Mouse (Mus musculus) liver, embryonic 14.5 days (tissue): ENCODE data around the gene Trpv5. TPM values are rescaled to one million over a fixed set of nuclear protein-coding genes. Genes with fewer than 3 reads are reported as not detected.

Source experiments
- ATAC-seq: fragments of 200-750 bp; cut with Nextera tagmentation; 2 replicates; pipeline ENCODE4 v1.8.0; 2017; ENCODE audit warnings: moderate number of reproducible peaks, mild to moderate bottlenecking, moderate library complexity; ENCODE audit not compliant: insufficient read depth
- DNase-seq, 3 experiments: peaks; one replicate each; pipeline ENCODE4 v3.0.0-alpha.2; 2012 to 2013; ENCODE audit warnings: low read depth in 3 of 3, low spot score in 3 of 3
- H3K27ac ChIP-seq: fragments of 300-500 bp; sonication (generic); 2 replicates; pipeline ENCODE4 v1.5.1; 2014; ENCODE audit warnings: moderate library complexity, mild to moderate bottlenecking, control low read depth, inconsistent platforms
- H3K27me3 ChIP-seq: fragments of 300-500 bp; sonication (generic); 2 replicates; pipeline ENCODE4 v1.6.1; 2014; ENCODE audit warnings: mild to moderate bottlenecking, low read length, moderate library complexity; ENCODE audit not compliant: control insufficient read depth, insufficient read depth
- H3K36me3 ChIP-seq: fragments of 300-500 bp; sonication (generic); replicated peaks from 2 replicates; pipeline ENCODE4 v1.6.1; 2014; ENCODE audit warnings: low read depth; ENCODE audit not compliant: control insufficient read depth, insufficient read depth
- H3K4me1 ChIP-seq, 2 experiments: fragments of 200-500 bp in 1 of 2; fragments of 300-500 bp in 1 of 2; sonication (generic) in 1 of 2; replicated peaks; 2 replicates each; pipeline ENCODE4 v1.6.1; 2012 to 2014; ENCODE audit warnings: antibody characterized with exemption in 1 of 2, inconsistent platforms in 1 of 2, low read length in 1 of 2; ENCODE audit not compliant: control insufficient read depth in 2 of 2, insufficient read depth in 2 of 2
- H3K4me2 ChIP-seq: fragments of 300-500 bp; sonication (generic); 2 replicates; pipeline ENCODE4 v1.6.1; 2014; ENCODE audit warnings: low read depth, mild to moderate bottlenecking, control low read depth, moderate library complexity
- H3K4me3 ChIP-seq, 2 experiments: fragments of 200-500 bp in 1 of 2; fragments of 300-500 bp in 1 of 2; sonication (generic) in 1 of 2; 2 replicates each; pipeline ENCODE4 v1.5.1; 2012 to 2014; ENCODE audit warnings: low read depth in 2 of 2, low read length in 2 of 2, mild to moderate bottlenecking in 2 of 2, control low read depth in 1 of 2, inconsistent platforms in 1 of 2, moderate library complexity in 1 of 2; ENCODE audit not compliant: insufficient read depth in 1 of 2
- H3K9ac ChIP-seq: fragments of 300-500 bp; sonication (generic); replicated peaks from 2 replicates; pipeline ENCODE4 v1.6.1; 2014; ENCODE audit warnings: mild to moderate bottlenecking, control low read depth, moderate library complexity
- H3K9me3 ChIP-seq: fragments of 300-500 bp; sonication (generic); 2 replicates; pipeline ENCODE4 v1.6.1; 2016; ENCODE audit warnings: low read length, mixed read lengths; ENCODE audit not compliant: control insufficient read depth
- CTCF ChIP-seq: IDR thresholded peaks from 2 replicates; pipeline ENCODE4 v1.5.1; 2016; ENCODE audit warnings: antibody characterized with exemption, low read depth, control low read depth
- EP300 ChIP-seq: IDR thresholded peaks from 2 replicates; pipeline ENCODE4 v1.6.1; 2016; ENCODE audit warnings: antibody characterized with exemption, low read depth
- WGBS: fragments of 180-500 bp; shearing (Covaris S2); extraction: QIAGEN DNeasy Blood & Tissue Kit; methylation state at CpG from one replicate; pipeline ENCODE4 v1.1.7; 2014; ENCODE audit not compliant: insufficient replicate concordance; 5-methylcytosine and 5-hydroxymethylcytosine counted together
- polyA plus RNA-seq, 2 experiments: library from polyadenylated mRNA; depleted of rRNA in 1 of 2; stranded (reverse) in 1 of 2; unstranded in 1 of 2; fragments of >200 nt; fragmentation: Nextera tagmentation in 1 of 2; extraction: Ambion mirVana in 1 of 2; gene quantifications; 2 replicates each; pipeline versions ENCODE4 v1.2.1 to v1.2.3; 2012 to 2014

The Trpv5 gene
- 0.27 and 0.31 TPM in 2 replicates for polyA plus RNA-seq (2012; rRNA removed)
- 0.05 and 0.11 TPM in 2 replicates for polyA plus RNA-seq (2014; fragmentation: Nextera tagmentation; extraction: Ambion mirVana)

- no peaks in the 10 kb centered on the region for H3K27me3 ChIP-seq
- no peak within 1 kb of the TSS for H3K27ac ChIP-seq
- WGBS, result 68% methylated on average over 1 of the region's 1 CpGs
- peaks cover 4 to 9% of the 10 kb centered on the region in 2 experiments; a peak in 3 of 4 replicates for H3K4me1 ChIP-seq
- H3K9me3 ChIP-seq, result no peaks in the 10 kb centered on the region
- TF ChIP-seq EP300, result no peak
- TF ChIP-seq CTCF, result no peak
- no peak within 1 kb of the TSS for H3K4me3 ChIP-seq
- DNase-seq, result no peak
- no peak within 1 kb of the TSS for H3K4me2 ChIP-seq
- ATAC-seq, result no peak
- H3K9ac ChIP-seq, result no peak within 1 kb of the TSS
- peaks cover 10% of the 10 kb centered on the region for H3K36me3 ChIP-seq
Measured at GRCm38 (mm10) chr6:41680669-41681068, at the start of gene Trpv5. Gene Trpv5 (minus strand): TSS chr6:41680769.

DNA sequence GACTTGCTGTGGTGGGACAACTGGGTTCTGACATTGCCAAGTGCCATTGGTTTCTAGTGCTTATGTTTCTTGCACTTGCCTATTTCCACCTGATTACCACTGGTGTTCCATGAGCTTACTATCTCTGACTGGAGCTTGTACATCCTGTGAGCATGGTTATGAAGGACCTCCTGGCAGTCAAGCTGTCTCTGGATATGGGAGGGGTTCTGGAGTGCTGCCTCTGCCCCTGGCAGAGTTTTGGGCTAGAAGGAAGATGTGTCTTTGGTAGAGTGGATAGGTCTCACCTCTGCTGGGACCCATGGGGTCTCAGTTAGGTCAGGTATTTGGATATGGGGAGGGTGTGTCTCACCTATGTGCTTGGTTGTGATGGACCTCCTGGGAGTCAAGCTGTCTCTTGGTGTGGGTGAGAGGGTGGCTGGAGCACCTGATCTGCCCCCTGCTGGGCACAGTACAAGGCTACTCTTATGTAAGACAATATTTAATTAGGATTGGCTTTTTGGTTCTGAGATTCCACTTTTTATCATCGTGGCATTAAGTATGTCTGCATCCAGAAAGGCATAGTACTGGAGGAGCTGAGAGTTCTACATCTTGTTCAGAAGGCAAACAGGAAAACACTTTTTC is 47.5 kb upstream of the Trpv5 start:
- no peak for TF ChIP-seq EP300
- TF ChIP-seq CTCF, result peak; percentile 88
- peak in 1 of 3 experiments; percentile 41 for DNase-seq
- WGBS, result 49% methylated on average over 1 of the region's 1 CpGs

GRCm38 (mm10) chr6:41721430-41721829 is 40.9 kb upstream of the Trpv5 start:
- DNase-seq, result no peak
- TF ChIP-seq CTCF (no peak), EP300 (peak; percentile 37; the same call in 1 of the 2 replicates)
- WGBS, result 36% methylated on average over 2 of the region's 2 CpGs
- no peaks in the 10 kb centered on the region for H3K36me3 ChIP-seq
- peak; percentile 56; the same call in 1 of the 2 replicates for ATAC-seq
- no peak overlapping the region for H3K4me3 ChIP-seq
- no peaks in the 10 kb centered on the region for H3K27me3 ChIP-seq
- no peak overlapping the region for H3K9ac ChIP-seq
- H3K4me1 ChIP-seq, result peaks cover 0 to 7% of the 10 kb centered on the region in 2 experiments; a peak in 3 of 4 replicates
- no peak overlapping the region for H3K4me2 ChIP-seq
- H3K27ac ChIP-seq, result no peak overlapping the region
- H3K9me3 ChIP-seq, result no peaks in the 10 kb centered on the region

More for the DNA sequence above, 47.5 kb upstream of the Trpv5 start:
- peaks cover 1 to 5% of the 10 kb centered on the region in 2 experiments; a peak in 2 of 4 replicates for H3K4me1 ChIP-seq
- no peak overlapping the region for H3K4me2 ChIP-seq
- peak; percentile 79 for ATAC-seq
- no peaks in the 10 kb centered on the region for H3K36me3 ChIP-seq
- H3K27me3 ChIP-seq, result no peaks in the 10 kb centered on the region
- no peak overlapping the region for H3K4me3 ChIP-seq
- H3K9ac ChIP-seq, result no peak overlapping the region
- H3K27ac ChIP-seq, result no peak overlapping the region
- H3K9me3 ChIP-seq, result no peaks in the 10 kb centered on the region

- no peak overlapping the region for H3K9ac ChIP-seq
- ATAC-seq, result peak; percentile 32
Measured at GRCm38 (mm10) chr6:41710281-41710680, 29.7 kb upstream of the Trpv5 start.

GRCm38 (mm10) chr6:41706275-41706674 is 25.7 kb upstream of the Trpv5 start:
- peaks cover 17% of the 10 kb centered on the region for H3K36me3 ChIP-seq
- ATAC-seq (peak; percentile 85), DNase-seq (peak; percentile 77 to 80 (median 78))
- peak overlapping the region; percentile 21 to 33; a peak in 2 of 4 replicates for H3K4me3 ChIP-seq
- TF ChIP-seq CTCF (no peak), EP300 (peak; percentile 83)
- no peaks in the 10 kb centered on the region for H3K9me3 ChIP-seq
- peak overlapping the region; percentile 86 for H3K4me2 ChIP-seq
- H3K27ac ChIP-seq, result peak overlapping the region; percentile 98
- peaks cover 49 to 52% of the 10 kb centered on the region in 2 experiments for H3K4me1 ChIP-seq
- H3K9ac ChIP-seq, result peak overlapping the region; percentile 80
- no peaks in the 10 kb centered on the region for H3K27me3 ChIP-seq
- 19% methylated on average over 7 of the region's 7 CpGs for WGBS

More at GRCm38 (mm10) chr6:41710281-41710680, 29.7 kb upstream of the Trpv5 start:
- H3K9me3 ChIP-seq, result no peaks in the 10 kb centered on the region
- WGBS, result 15% methylated on average over 1 of the region's 1 CpGs
- H3K4me2 ChIP-seq, result peak overlapping the region; percentile 3
- H3K36me3 ChIP-seq, result no peaks in the 10 kb centered on the region
- peaks cover 49 to 55% of the 10 kb centered on the region in 2 experiments for H3K4me1 ChIP-seq
- no peak overlapping the region for H3K4me3 ChIP-seq
- H3K27ac ChIP-seq, result peak overlapping the region; percentile 38
- no peaks in the 10 kb centered on the region for H3K27me3 ChIP-seq
- DNase-seq, result no peak
- TF ChIP-seq CTCF, result no peak
- 0 out of 2 replicates have a peak, but pooled peaks have one; percentile 20 for TF ChIP-seq EP300
